Mouse (Mus musculus) brain, embryonic 14.5 days (tissue): ENCODE results near the gene Fxyd2.

Experiments used
- CTCF ChIP-seq: fragments of 200-500 bp; IDR thresholded peaks from 2 replicates; pipeline ENCODE4 v1.5.1; 2012; ENCODE audit warnings: inconsistent platforms, mild to moderate bottlenecking, moderate library complexity, borderline replicate concordance; ENCODE audit not compliant: insufficient read depth, insufficient read length; ENCODE audit errors: extremely low read depth
- POLR2A ChIP-seq: fragments of 200-500 bp; IDR thresholded peaks from 2 replicates; pipeline ENCODE4 v1.6.1; 2012; ENCODE audit warnings: mild to moderate bottlenecking, inconsistent platforms, borderline replicate concordance; ENCODE audit not compliant: poor library complexity, insufficient read depth, insufficient read length, severe bottlenecking; ENCODE audit errors: extremely low read depth

- TF ChIP-seq CTCF (no peak), POLR2A (no peak)
Measured at GRCm38 (mm10) chr9:45430698-45430959, 31.2 kb downstream of the Fxyd2 start.
